Mouse (Mus musculus): ENCODE measurements at regions not wholly inside any gene's neighbourhood (a gene's known extent, or its start where the extent isn't known, plus 50 kb on each side); places are given as distances from the start of the nearest gene placed in this dataset.

GRCm38 (mm10) chr13:71365261-71365660 is 523.6 kb upstream of the Adamts16 start:
- Histone ChIP-seq H3K4me2 (no peak overlapping the region), H3K27me3 (no peaks in the 10 kb centered on the region), H3K4me3 (replicated peaks) (no peak overlapping the region), H3K27ac (no peak overlapping the region), H3K4me1 (no peaks in the 10 kb centered on the region), H3K9me3 (no peaks in the 10 kb centered on the region), H3K36me3 (replicated peaks) (no peaks in the 10 kb centered on the region), H3K9ac (no peak overlapping the region)
- no peak for ATAC-seq (ENCODE audit: low FRiP score)
- WGBS = 83% methylated on average over 3 of the region's 3 CpGs

GRCm38 (mm10) chr13:71362311-71362710 is 520.7 kb upstream of the Adamts16 start:
- Histone ChIP-seq H3K27ac (no peak overlapping the region), H3K4me1 (no peaks in the 10 kb centered on the region), H3K4me2 (no peak overlapping the region), H3K9ac (no peak overlapping the region), H3K36me3 (replicated peaks) (no peaks in the 10 kb centered on the region), H3K27me3 (no peaks in the 10 kb centered on the region), H3K4me3 (replicated peaks) (no peak overlapping the region), H3K9me3 (no peaks in the 10 kb centered on the region)
- no peak for ATAC-seq (ENCODE audit: low FRiP score)
- WGBS = 81% methylated on average over 5 of the region's 5 CpGs

GRCm38 (mm10) chr13:71359112-71359511 is 517.5 kb upstream of the Adamts16 start:
- 89% methylated on average over 11 of the region's 11 CpGs for WGBS
- ATAC-seq (ENCODE audit: low FRiP score) = no peak
- no peaks in the 10 kb centered on the region for H3K4me1 ChIP-seq

GRCm38 (mm10) chr13:71350787-71351186 is 509.2 kb upstream of the Adamts16 start:
- H3K9me3 ChIP-seq = no peaks in the 10 kb centered on the region
- H3K27ac ChIP-seq = no peak overlapping the region
- H3K4me1 ChIP-seq = no peaks in the 10 kb centered on the region
- H3K36me3 ChIP-seq (replicated peaks) = no peaks in the 10 kb centered on the region
- H3K4me3 ChIP-seq (replicated peaks) = no peak overlapping the region
- H3K4me2 ChIP-seq = no peak overlapping the region
- 57% methylated on average over 7 of the region's 7 CpGs for WGBS
- H3K27me3 ChIP-seq = peaks cover 9% of the 10 kb centered on the region; the same call in 1 of the 2 replicates
- ATAC-seq (ENCODE audit: low FRiP score) = no peak
- no peak overlapping the region for H3K9ac ChIP-seq

More at GRCm38 (mm10) chr13:71359112-71359511, 517.5 kb upstream of the Adamts16 start:
- H3K9ac ChIP-seq = no peak overlapping the region
- H3K27ac ChIP-seq = no peak overlapping the region
- no peaks in the 10 kb centered on the region for H3K36me3 ChIP-seq (replicated peaks)
- H3K4me3 ChIP-seq (replicated peaks) = no peak overlapping the region
- no peaks in the 10 kb centered on the region for H3K9me3 ChIP-seq
- H3K4me2 ChIP-seq = no peak overlapping the region
- H3K27me3 ChIP-seq = peaks cover 11% of the 10 kb centered on the region; the same call in 1 of the 2 replicates

- ATAC-seq (ENCODE audit: low FRiP score) = no peak
- H3K4me3 ChIP-seq (replicated peaks) = no peak overlapping the region
- WGBS = 88% methylated on average over 1 of the region's 1 CpGs
- H3K27me3 ChIP-seq = peaks cover 16% of the 10 kb centered on the region; the same call in 1 of the 2 replicates
- H3K4me2 ChIP-seq = no peak overlapping the region
- H3K4me1 ChIP-seq = peaks cover 4% of the 10 kb centered on the region
- H3K9ac ChIP-seq = no peak overlapping the region
- H3K36me3 ChIP-seq (replicated peaks) = no peaks in the 10 kb centered on the region
- H3K27ac ChIP-seq = no peak overlapping the region
- no peaks in the 10 kb centered on the region for H3K9me3 ChIP-seq
Measured at GRCm38 (mm10) chr13:71342921-71343320, 501.3 kb upstream of the Adamts16 start.

GRCm38 (mm10) chr13:71338700-71339099 is 497.1 kb upstream of the Adamts16 start:
- H3K4me3 ChIP-seq (replicated peaks) = no peak overlapping the region
- peaks cover 4% of the 10 kb centered on the region for H3K4me1 ChIP-seq
- no peaks in the 10 kb centered on the region for H3K36me3 ChIP-seq (replicated peaks)
- H3K9me3 ChIP-seq = no peaks in the 10 kb centered on the region
- WGBS = 12% methylated on average over 6 of the region's 6 CpGs
- no peak overlapping the region for H3K9ac ChIP-seq
- peak; percentile 60; the same call in 1 of the 2 replicates for ATAC-seq (ENCODE audit: low FRiP score)
- no peak overlapping the region for H3K27ac ChIP-seq
- peaks cover 24% of the 10 kb centered on the region; the same call in 1 of the 2 replicates for H3K27me3 ChIP-seq
- no peak overlapping the region for H3K4me2 ChIP-seq

- H3K9ac ChIP-seq = no peak overlapping the region
- H3K27me3 ChIP-seq = peaks cover 21% of the 10 kb centered on the region
- H3K4me3 ChIP-seq (replicated peaks) = no peak overlapping the region
- 85% methylated on average over 4 of the region's 4 CpGs for WGBS
- H3K4me1 ChIP-seq = peaks cover 13% of the 10 kb centered on the region
- H3K4me2 ChIP-seq = no peak overlapping the region
- ATAC-seq (ENCODE audit: low FRiP score) = no peak
- H3K9me3 ChIP-seq = no peaks in the 10 kb centered on the region
- H3K36me3 ChIP-seq (replicated peaks) = no peaks in the 10 kb centered on the region
- H3K27ac ChIP-seq = no peak overlapping the region
Measured at GRCm38 (mm10) chr13:71334925-71335324, 493.3 kb upstream of the Adamts16 start.

GRCm38 (mm10) chr13:71333146-71333545 is 491.5 kb upstream of the Adamts16 start:
- WGBS = 92% methylated on average over 4 of the region's 4 CpGs
- Histone ChIP-seq H3K9me3 (no peaks in the 10 kb centered on the region), H3K36me3 (replicated peaks) (no peaks in the 10 kb centered on the region), H3K9ac (no peak overlapping the region), H3K4me2 (no peak overlapping the region), H3K4me1 (peaks cover 10% of the 10 kb centered on the region), H3K27me3 (peaks cover 18% of the 10 kb centered on the region), H3K27ac (no peak overlapping the region), H3K4me3 (replicated peaks) (no peak overlapping the region)
- ATAC-seq (ENCODE audit: low FRiP score) = no peak

GRCm38 (mm10) chr13:71330321-71330720 is 488.7 kb upstream of the Adamts16 start:
- Histone ChIP-seq H3K4me2 (no peak overlapping the region), H3K36me3 (replicated peaks) (no peaks in the 10 kb centered on the region), H3K9me3 (no peaks in the 10 kb centered on the region), H3K4me1 (peaks cover 10% of the 10 kb centered on the region), H3K4me3 (replicated peaks) (no peak overlapping the region), H3K27me3 (peaks cover 9% of the 10 kb centered on the region; the same call in 1 of the 2 replicates), H3K27ac (no peak overlapping the region), H3K9ac (no peak overlapping the region)
- 3% methylated on average over 6 of the region's 6 CpGs for WGBS
- no peak for ATAC-seq (ENCODE audit: low FRiP score)

- no peaks in the 10 kb centered on the region for H3K9me3 ChIP-seq
- peaks cover 10% of the 10 kb centered on the region for H3K4me1 ChIP-seq
- no peak overlapping the region for H3K27ac ChIP-seq
- no peak overlapping the region for H3K4me3 ChIP-seq (replicated peaks)
- H3K27me3 ChIP-seq = peaks cover 9% of the 10 kb centered on the region; the same call in 1 of the 2 replicates
- H3K4me2 ChIP-seq = no peak overlapping the region
- no peak overlapping the region for H3K9ac ChIP-seq
- 82% methylated on average over 4 of the region's 4 CpGs for WGBS
- no peaks in the 10 kb centered on the region for H3K36me3 ChIP-seq (replicated peaks)
- no peak for ATAC-seq (ENCODE audit: low FRiP score)
Measured at GRCm38 (mm10) chr13:71327802-71328753, 486.5 kb upstream of the Adamts16 start.

- Histone ChIP-seq H3K4me3 (replicated peaks) (no peak overlapping the region), H3K36me3 (replicated peaks) (no peaks in the 10 kb centered on the region), H3K4me1 (no peaks in the 10 kb centered on the region), H3K9me3 (no peaks in the 10 kb centered on the region), H3K27ac (no peak overlapping the region), H3K9ac (no peak overlapping the region), H3K4me2 (no peak overlapping the region), H3K27me3 (no peaks in the 10 kb centered on the region)
- WGBS = 87% methylated on average over 3 of the region's 3 CpGs
- no peak for ATAC-seq (ENCODE audit: low FRiP score)
Measured at GRCm38 (mm10) chr13:71320489-71320888, 478.9 kb upstream of the Adamts16 start.

GRCm38 (mm10) chr13:71303956-71304355 is 462.3 kb upstream of the Adamts16 start:
- Histone ChIP-seq H3K36me3 (replicated peaks) (no peaks in the 10 kb centered on the region), H3K9ac (no peak overlapping the region), H3K4me3 (replicated peaks) (no peak overlapping the region), H3K27ac (no peak overlapping the region), H3K4me1 (no peaks in the 10 kb centered on the region), H3K4me2 (no peak overlapping the region), H3K27me3 (no peaks in the 10 kb centered on the region), H3K9me3 (no peaks in the 10 kb centered on the region)
- WGBS = 94% methylated on average over 4 of the region's 4 CpGs
- ATAC-seq (ENCODE audit: low FRiP score) = no peak

- H3K4me1 ChIP-seq = no peaks in the 10 kb centered on the region
- ATAC-seq (ENCODE audit: low FRiP score) = no peak
- H3K36me3 ChIP-seq (replicated peaks) = no peaks in the 10 kb centered on the region
- H3K4me2 ChIP-seq = no peak overlapping the region
- H3K4me3 ChIP-seq (replicated peaks) = no peak overlapping the region
- WGBS = 89% methylated on average over 2 of the region's 2 CpGs
- 0 out of 2 replicates have a peak, but pooled peaks cover 4% of the 10 kb centered on the region for H3K27me3 ChIP-seq
- no peaks in the 10 kb centered on the region for H3K9me3 ChIP-seq
- no peak overlapping the region for H3K9ac ChIP-seq
- H3K27ac ChIP-seq = no peak overlapping the region
Measured at GRCm38 (mm10) chr13:71275991-71276390, 434.4 kb upstream of the Adamts16 start.

All from forebrain, embryonic 12.5 days (tissue).